Mouse (Mus musculus) ES-Bruce4 (cell line): ENCODE data around the gene Samd4b.

ENCODE experiments used
- CTCF ChIP-seq: IDR thresholded peaks from one replicate; pipeline ENCODE4 v1.8.1; 2011; ENCODE audit warnings: low read depth, low read length
- EP300 ChIP-seq: IDR thresholded peaks from 2 replicates; pipeline ENCODE4 v1.6.1; 2011; ENCODE audit warnings: low read depth, low read length; ENCODE audit not compliant: insufficient read depth
- POLR2A ChIP-seq: IDR thresholded peaks from one replicate; pipeline ENCODE4 v1.8.1; 2011; ENCODE audit warnings: low read length; ENCODE audit not compliant: insufficient read depth

DNA sequence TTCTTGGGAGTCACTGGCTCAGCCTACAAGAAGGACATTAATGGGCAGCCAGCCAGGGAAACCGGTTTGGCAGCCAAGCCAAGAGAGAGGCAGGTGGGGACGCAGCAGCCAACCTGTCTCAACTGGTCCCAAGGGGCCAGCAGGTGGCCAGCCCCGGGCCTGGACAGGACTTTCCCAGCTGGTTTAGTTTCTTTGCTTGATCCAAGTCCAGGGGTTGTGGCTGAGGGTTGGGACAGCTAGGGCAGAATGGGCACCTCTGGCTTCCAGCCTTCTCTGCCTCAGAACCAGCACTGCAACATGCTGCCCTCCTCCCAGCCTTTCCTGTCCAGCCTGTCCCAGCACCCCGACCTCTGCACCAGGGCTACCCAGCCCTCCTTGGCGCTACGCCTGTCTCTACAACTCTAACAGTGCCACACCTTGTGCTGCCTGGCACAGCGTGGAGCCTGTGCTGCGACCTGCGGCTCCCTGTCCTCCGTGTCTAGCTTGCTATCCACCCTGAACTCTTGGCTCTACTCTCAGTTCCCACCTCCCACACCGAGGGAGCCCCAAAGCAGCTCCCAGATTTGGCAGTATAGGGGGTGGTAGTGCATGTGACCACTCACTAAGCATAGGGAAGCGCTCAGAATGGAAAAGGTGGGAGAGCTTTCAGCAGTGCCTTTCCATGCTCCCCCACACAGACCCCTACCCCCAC, 27.5 kb downstream of the Samd4b start:
- TF ChIP-seq CTCF (no peak), POLR2A (no peak), EP300 (no peak)
